Mouse (Mus musculus) adrenal gland, adult (tissue): ENCODE data around the gene Zfhx3.

ENCODE experiments used
- DNase-seq, 2 experiments: peaks; one replicate each; pipeline ENCODE4 v3.0.0; 2022 to 2023; ENCODE audit warnings: low spot score in 1 of 2; ENCODE audit not compliant: inconsistent age in 2 of 2

The Zfhx3 gene

DNA sequence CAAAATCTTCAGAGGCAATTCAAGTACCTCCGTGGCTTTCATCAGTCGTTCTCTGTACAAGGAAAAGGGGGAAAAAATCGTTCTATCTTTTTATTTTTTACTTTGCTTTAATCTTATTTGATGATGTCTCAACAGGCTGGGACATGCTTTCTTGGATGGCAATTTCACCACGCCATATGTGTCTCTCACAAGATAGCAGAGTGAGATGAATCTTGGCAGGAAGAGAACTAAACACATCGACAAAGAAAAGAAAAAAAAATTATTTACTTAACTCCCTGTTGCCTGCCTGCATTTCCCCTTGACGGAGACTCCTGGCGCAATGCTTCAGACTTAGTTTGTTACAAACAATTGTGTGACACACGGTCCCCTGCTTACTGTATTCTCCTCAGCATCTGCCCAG lies 294.3 kb downstream of the Zfhx3 start:
- DNase-seq = no peak

DNA sequence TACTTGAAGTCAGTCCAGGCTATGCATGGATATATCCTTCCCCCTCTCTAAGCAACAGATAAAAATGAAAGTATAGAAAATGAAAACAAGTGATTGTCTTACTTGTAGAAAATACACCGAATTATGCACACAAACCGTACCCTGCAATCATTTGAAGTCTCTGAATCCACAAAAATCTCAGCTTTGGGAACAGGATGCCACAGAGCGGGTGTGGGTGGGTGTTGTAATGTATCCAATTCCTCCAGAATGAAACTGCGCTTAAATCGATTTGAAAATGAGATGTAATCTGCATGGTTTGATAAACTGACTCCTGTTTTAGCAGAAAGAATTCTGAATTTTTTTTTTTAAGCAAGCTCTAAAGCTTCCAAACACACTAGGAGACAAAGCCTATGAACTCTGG lies 297.1 kb downstream of the Zfhx3 start:
- DNase-seq = no peak

- peak; percentile 12 to 39 for DNase-seq
Observed at GRCm38 (mm10) chr8:108241041-108241690, 298.7 kb downstream of the Zfhx3 start.

DNA sequence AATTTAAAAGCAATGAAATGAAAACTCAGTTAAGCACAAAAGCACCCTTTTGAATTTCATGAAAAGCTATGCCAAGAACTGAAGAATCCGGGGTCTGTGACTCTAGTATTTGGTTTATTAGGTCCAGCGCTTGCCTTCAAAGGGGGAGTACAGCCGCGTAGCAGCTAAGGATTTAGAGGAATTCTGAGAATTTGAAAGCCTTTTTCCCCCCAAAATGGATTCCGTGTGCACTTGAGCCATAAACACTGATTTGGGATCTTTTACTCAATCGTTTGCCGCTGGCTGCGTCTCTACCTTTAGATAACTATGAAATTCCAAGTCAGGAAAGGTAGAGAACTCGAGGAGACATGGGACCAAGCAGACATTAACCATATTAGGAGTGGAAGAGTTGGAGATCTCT lies 300.8 kb downstream of the Zfhx3 start:
- DNase-seq = no peak

- DNase-seq = no peak
Observed at GRCm38 (mm10) chr8:108244636-108245494, 302.4 kb downstream of the Zfhx3 start.

DNA sequence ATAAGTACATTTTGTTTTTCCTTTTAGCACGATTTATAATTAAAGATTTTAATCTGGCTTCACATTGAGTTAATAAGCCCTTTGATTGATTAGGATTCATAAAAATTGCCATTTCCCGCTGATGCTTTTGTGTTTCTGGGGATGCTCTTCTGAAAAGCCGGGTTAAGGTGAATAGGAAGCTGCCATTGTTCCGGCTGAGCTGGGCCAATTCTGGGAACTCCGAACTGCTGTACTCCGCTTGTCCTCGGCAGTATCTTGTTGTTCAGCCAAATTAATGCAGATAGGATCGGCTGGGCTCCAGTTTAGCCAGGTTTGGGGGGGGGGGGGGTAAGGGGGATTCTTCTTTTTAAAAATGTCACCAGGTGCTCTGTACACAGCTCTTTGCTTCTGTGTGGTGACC lies 303.1 kb downstream of the Zfhx3 start:
- DNase-seq = no peak

DNA sequence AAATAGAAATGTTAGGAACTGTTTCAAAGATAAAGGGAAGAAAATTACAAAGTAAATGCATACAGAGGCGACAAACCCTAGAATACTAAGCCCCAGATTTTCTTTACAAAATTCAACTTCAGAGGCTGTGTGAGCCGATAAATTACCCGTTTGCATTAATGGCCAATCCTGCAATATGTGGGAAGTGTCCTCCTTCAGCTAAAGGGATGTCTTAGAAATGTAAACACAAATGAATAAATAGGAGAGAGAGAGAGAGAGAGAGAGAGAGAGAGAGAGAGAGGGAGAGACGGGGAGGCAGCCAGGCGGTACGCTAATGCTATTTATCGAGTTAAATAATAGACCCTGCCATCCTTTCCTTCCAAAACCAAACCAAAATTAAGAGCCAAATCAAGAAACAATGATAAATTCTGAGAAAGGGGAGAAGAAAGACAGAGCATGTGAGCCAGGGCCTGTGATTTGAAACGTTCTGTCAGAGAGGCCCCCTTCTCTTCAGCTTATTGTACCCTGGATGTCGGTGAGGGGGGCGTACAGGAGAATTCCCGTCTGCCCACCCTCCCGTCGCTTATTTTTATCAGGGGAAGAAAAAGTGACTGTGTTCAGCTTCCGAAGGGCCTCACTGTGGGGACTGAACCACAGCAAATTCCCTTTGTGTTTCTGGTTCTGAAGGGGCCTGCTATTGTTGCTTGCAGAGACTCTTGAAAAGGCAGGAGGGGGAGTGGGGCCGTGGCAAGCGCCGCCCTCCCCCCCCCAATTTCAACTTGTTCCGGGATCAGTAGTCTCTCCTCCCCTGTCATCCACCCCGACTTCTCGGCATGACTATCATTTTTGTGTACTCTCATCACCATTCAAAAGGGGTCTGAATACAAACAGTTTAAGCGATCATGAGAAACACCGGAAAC lies 303.8 kb downstream of the Zfhx3 start:
- no peak for DNase-seq

DNA sequence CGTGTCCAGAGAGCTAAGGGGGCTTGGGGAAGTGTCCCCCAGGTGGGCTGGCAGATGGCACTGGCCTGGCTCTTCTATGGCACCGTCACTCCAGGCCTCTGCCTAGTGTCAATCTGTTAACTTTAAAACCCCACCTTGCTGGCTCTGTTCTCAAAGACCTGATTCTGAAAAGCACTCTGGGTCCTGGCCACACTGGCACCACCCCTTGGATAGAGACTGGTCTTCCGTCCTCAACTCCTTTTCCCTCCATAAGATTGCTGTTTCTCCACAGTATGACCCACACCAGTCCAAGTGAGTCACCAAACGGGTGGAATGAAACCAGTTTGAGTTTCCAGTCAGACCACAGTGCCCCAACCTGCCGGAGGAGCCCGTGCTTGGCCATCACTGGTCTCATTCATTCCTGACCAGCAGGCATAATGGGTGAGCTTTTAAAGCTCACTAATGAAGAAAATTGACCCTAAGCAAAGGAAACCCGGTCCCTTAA lies 304.5 kb downstream of the Zfhx3 start:
- no peak for DNase-seq

- DNase-seq = peak; percentile 32 to 46
Observed at GRCm38 (mm10) chr8:108264593-108265160, 322.2 kb downstream of the Zfhx3 start.

DNA sequence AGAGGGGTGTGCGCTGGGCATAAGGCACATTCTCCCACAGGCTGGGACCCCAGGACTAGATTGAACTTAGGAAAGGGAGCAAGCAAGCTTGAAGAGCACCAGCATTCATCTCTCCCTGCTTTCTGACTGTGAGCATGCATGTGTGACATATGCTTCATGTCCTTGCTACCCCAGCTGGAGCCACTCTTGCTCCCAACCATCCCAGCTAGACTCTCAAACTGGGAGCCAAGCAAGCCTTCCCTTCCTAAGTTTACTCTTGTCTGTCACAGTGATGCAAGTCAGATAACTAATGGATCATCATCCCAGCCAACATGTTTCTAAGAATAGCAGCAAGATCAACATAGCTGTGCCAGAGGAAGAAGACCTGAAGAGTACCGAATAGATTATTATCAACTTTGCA lies 335.5 kb downstream of the Zfhx3 start:
- no peak for DNase-seq

- DNase-seq = no peak
Observed at GRCm38 (mm10) chr8:108281981-108282380, 339.5 kb downstream of the Zfhx3 start.

DNA sequence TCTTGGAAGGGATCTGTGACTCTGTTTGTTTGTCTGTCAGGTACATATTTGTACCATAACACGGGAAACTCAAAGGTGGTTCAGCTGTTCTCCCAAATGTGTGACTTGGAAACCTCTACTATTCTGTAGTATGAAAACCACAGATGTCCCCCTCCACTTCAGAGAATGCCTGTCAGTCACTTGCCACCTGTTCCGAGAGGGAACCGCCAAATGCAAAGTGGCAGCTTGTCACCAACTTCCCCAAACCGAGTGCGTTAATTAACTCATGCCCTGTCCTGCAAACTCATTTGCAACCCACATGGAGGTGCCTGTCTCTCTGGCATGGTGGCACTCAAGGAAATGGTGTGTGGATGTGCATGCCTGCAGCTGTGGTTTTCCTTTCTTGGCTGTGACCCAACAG lies 343.7 kb downstream of the Zfhx3 start:
- DNase-seq = no peak

DNA sequence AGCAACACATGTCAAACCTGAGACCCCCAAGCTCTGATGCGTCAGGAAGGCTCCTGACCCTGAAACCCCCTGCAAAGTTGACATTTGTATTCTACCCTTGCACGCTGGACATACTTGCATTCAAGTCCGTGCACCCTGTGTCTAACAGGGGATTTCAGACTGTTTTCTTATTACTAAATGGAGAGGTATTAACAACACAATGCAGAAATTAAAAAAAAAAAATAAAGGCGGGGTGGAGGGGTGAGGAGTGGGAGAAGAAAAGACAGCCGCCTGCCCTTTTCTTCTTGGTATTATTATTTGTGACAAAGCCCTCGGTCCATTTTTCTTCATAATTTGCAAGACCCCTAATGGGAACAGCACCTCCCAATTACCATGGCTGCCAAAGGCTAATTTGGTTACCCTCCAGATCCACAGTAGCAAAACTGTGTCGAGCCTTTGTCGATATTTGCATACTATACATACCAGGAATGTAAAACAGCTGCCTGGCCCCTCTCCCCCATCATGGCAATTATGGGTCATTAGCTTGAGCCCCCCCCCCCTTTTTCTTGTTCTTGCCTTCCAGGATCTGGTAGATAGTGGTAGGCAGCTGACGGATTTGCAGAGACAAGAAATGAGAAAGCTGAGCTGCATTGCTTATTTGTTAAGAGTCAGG lies 358.6 kb downstream of the Zfhx3 start:
- no peak for DNase-seq

- DNase-seq = no peak
Observed at GRCm38 (mm10) chr8:108301654-108302053, 359.2 kb downstream of the Zfhx3 start.

DNA sequence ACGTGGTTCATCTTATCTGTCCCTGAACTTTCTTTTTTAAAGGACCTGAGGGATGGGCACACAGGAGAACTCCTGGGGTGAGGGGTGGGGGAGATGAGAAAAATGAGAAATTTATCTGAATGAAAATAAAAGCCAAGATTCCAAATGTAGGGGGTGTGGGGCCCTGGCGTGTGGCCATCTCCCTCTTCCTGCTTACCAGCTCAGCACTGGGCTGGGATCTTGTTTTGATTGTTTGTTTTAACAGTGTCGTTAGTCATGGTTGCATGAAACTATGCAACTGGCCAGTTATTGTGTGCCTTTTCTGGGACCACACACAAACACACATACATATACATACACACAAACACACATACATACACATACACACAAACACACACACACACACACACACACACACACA lies 362.9 kb downstream of the Zfhx3 start:
- no peak for DNase-seq

DNA sequence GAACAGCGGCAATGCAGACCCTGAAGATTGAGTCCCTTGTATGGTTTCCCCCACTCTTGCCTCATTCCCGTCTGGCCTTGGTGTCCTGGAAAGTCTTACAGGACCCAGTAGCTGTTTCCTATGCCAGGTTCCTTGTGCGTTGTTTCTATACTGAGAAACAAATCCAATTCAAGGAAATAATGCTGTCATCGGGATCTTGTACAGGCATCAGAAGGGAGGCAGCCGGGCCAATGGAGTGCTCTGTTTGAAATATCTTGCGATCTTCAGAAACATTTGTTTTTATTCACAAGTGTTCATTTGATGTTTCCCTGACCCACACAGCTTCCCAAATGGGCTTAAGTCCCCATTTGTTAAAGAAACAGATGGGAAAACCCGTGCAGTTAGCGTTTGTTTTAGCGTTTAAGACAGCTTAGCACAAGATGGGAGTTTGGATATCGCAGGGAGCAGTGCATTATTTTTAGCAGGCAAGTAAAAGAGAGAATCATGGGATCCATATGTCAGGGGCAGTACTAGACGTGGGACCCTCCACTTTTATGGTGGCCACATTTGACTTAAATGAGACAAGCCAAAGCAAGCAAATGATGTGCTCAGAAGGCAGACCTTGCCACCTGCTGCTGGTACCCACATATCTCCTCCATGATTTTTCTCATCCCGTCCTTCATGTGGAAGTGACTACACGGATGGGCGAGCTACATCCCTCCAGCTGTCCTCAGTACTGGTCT lies 367.2 kb downstream of the Zfhx3 start:
- no peak for DNase-seq

GRCm38 (mm10) chr8:108315046-108315445 lies 372.6 kb downstream of the Zfhx3 start:
- no peak for DNase-seq

GRCm38 (mm10) chr8:108317532-108318093 lies 375.2 kb downstream of the Zfhx3 start:
- DNase-seq = no peak

GRCm38 (mm10) chr8:108327711-108328110 lies 385.3 kb downstream of the Zfhx3 start:
- DNase-seq = peak in 1 of 2 experiments; percentile 44

DNA sequence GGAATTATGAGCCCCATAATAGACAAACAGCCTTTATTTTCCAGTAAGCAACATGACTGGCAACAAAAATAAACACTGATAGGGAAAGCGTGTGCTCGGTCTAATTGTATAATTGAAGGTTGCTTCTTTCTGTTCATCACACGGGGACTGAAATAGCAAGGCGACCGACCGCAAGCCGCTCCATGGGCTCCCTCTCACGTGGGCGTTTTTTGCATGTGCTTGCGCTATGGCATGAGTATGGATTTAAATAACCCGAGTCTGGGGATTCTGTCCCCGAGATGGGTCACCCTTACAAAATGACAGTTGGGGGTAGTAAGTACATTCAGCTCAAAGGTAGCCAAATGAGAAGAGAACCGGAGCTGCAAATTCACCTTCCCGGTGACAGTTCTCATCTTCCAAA lies 405.9 kb downstream of the Zfhx3 start:
- no peak for DNase-seq
